Mouse (Mus musculus) CH12.LX (cell line): Measurements from ENCODE around the gene Ern1.
"Not testable (repeated sequence)": the region's sequence is repeated elsewhere in the genome, so short reads cannot be mapped to it uniquely, and the experiment has no call there.

Source experiments
- CTCF ChIP-seq, 2 experiments: IDR thresholded peaks in 1 of 2; conservative IDR thresholded peaks in 1 of 2; 2 replicates each; pipeline ENCODE4 v1.5.1; 2011 to 2012; ENCODE audit warnings: low read depth in 2 of 2, low read length in 2 of 2, improper control_type of control experiment in 1 of 2, inconsistent platforms in 1 of 2, mild to moderate bottlenecking in 1 of 2, moderate library complexity in 1 of 2
- MAZ ChIP-seq: IDR thresholded peaks from 2 replicates; pipeline ENCODE4 v1.6.1; 2012; ENCODE audit warnings: low read depth, mild to moderate bottlenecking, inconsistent platforms, low read length, improper control_type of control experiment, moderate library complexity

DNA sequence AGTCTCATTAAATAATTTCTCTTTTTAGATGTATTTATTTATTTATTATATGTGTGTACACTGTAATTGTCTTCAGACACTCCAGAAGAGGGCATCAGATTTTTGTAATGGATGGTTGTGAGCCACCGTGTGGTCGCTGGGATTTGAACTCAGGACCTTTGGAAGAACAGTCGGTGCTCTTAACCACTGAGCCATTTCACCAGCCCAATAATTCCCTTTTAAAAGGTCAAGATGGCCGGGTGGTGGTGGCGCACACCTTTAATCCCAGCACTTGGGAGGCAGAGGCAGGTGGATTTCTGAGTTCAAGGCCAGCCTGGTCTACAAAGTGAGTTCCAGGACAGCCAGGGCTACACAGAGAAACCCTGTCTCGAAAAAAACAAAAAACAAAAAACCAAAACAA is 2.9 kb upstream of the Ern1 start:
- TF ChIP-seq MAZ; CTCF (conservative IDR thresholded peaks at IDR 0.05 in 1 of 2, IDR thresholded peaks at IDR 0.05 in 1 of 2; ENCODE audit: low read depth in 2 of 2, low read length in 2 of 2): not testable (repeated sequence)
